Mouse (Mus musculus) stomach, postnatal 0 days (tissue): Measurements from ENCODE around the gene Taar3.

ENCODE experiments used
- CTCF ChIP-seq: IDR thresholded peaks from 2 replicates; pipeline ENCODE4 v1.5.1; 2016; ENCODE audit warnings: antibody characterized with exemption, low read depth, mild to moderate bottlenecking, moderate library complexity
- EP300 ChIP-seq: optimal IDR thresholded peaks from 2 replicates; pipeline ENCODE3; 2016; ENCODE audit warnings: antibody characterized with exemption

DNA sequence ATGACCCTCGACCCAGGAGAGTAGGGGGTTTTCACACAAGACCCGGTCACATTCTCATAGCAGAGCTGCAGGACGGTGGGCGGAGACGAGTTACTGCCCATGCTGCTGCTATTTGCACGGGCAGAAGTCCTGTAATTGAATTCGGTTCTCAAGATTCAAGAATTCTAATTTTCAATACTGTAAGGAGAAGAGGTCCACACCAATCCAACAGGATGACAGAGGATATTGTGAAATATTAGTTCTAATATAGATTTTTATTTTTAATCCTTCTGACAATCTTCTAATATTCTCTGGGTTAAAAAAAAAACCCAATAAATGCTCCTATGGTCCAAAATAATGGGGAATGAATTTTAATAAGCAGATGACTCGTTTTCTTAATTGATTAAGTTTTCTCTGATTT lies 36.2 kb downstream of the Taar3 start, which contains the start of gene Taar6:
- TF ChIP-seq CTCF (no peak), EP300 (no peak)
